Mouse (Mus musculus): Measurements from ENCODE around the gene Gm4302.
"Not testable (repeated sequence)": the region's sequence is repeated elsewhere in the genome, so short reads cannot be mapped to it uniquely, and the experiment has no call there.

Gm4302 gene

GRCm38 (mm10) chr10:100340536-100340935 lies at the start of gene Gm4302:
TSS of gene Gm4302 (plus strand) at chr10:100340836.
- not testable (repeated sequence) for DNase-seq

GRCm38 (mm10) chr10:100296105-100296504 lies 44.5 kb upstream of the Gm4302 start:
- no peak for DNase-seq

- DNase-seq, result not testable (repeated sequence)
Measured at GRCm38 (mm10) chr10:100300106-100300505, 40.5 kb upstream of the Gm4302 start.

- not testable (repeated sequence) for DNase-seq
Measured at GRCm38 (mm10) chr10:100335376-100335775, 5.3 kb upstream of the Gm4302 start, which contains the start of gene Gm4301. TSS of gene Gm4301 (plus strand) at chr10:100335676.

GRCm38 (mm10) chr10:100345672-100346071 lies 5.0 kb downstream of the Gm4302 start, which contains the start of gene Gm4303:
TSS of gene Gm4303 (plus strand) at chr10:100345972.
- not testable (repeated sequence) for DNase-seq

GRCm38 (mm10) chr10:100350793-100351192 lies 10.2 kb downstream of the Gm4302 start, which contains the start of gene Gm4305:
TSS of gene Gm4305 (plus strand) at chr10:100351093.
- not testable (repeated sequence) for DNase-seq

GRCm38 (mm10) chr10:100356841-100357240 lies 16.2 kb downstream of the Gm4302 start:
- not testable (repeated sequence) for DNase-seq

GRCm38 (mm10) chr10:100361038-100361437 lies 20.4 kb downstream of the Gm4302 start, which contains the start of gene Gm4307:
TSS of gene Gm4307 (plus strand) at chr10:100361338.
- DNase-seq, result not testable (repeated sequence)

- DNase-seq, result not testable (repeated sequence)
Measured at GRCm38 (mm10) chr10:100382460-100382859, 41.8 kb downstream of the Gm4302 start, which contains the start of gene Gm4312. TSS of gene Gm4312 (minus strand) at chr10:100382560.
